Mouse (Mus musculus) right cerebral cortex, postnatal 14 days (tissue): Measurements from ENCODE around the gene Cdhr5.
"Not testable (repeated sequence)": the region's sequence is repeated elsewhere in the genome, so short reads cannot be mapped to it uniquely, and the experiment has no call there.

Experiments used
- DNase-seq: peaks from one replicate; pipeline ENCODE4 v3.0.0; 2022

Cdhr5 gene

GRCm38 (mm10) chr7:141277701-141278678 is 1.4 kb upstream of the Cdhr5 start:
- no peak for DNase-seq

- DNase-seq, result no peak
Observed at GRCm38 (mm10) chr7:141275356-141275755, 1.2 kb downstream of the Cdhr5 start.

- no peak for DNase-seq
Observed at GRCm38 (mm10) chr7:141270631-141271030, 6.0 kb downstream of the Cdhr5 start.

- DNase-seq, result no peak
Observed at GRCm38 (mm10) chr7:141269273-141269545, 7.4 kb downstream of the Cdhr5 start.

- DNase-seq, result no peak
Observed at GRCm38 (mm10) chr7:141268466-141269272, 7.9 kb downstream of the Cdhr5 start.

- DNase-seq, result no peak
Observed at GRCm38 (mm10) chr7:141265739-141266561, 10.6 kb downstream of the Cdhr5 start, which contains the start of gene Irf7. Gene Irf7, minus strand, starts transcription at chr7:141266481.

GRCm38 (mm10) chr7:141265411-141265738 is 11.2 kb downstream of the Cdhr5 start:
- no peak for DNase-seq

GRCm38 (mm10) chr7:141264761-141265410 is 11.7 kb downstream of the Cdhr5 start:
- no peak for DNase-seq

- no peak for DNase-seq
Observed at GRCm38 (mm10) chr7:141264041-141264700, 12.4 kb downstream of the Cdhr5 start.

GRCm38 (mm10) chr7:141263640-141264039 is 12.9 kb downstream of the Cdhr5 start:
- DNase-seq, result no peak

GRCm38 (mm10) chr7:141261480-141261879 is 15.1 kb downstream of the Cdhr5 start:
- no peak for DNase-seq

GRCm38 (mm10) chr7:141256159-141256558 is 20.4 kb downstream of the Cdhr5 start:
- DNase-seq, result no peak

GRCm38 (mm10) chr7:141250486-141250885 is 26.1 kb downstream of the Cdhr5 start:
- not testable (repeated sequence) for DNase-seq

GRCm38 (mm10) chr7:141231551-141231950 is 45.0 kb downstream of the Cdhr5 start:
- DNase-seq, result no peak

- DNase-seq, result no peak
Observed at GRCm38 (mm10) chr7:141231111-141231510, 45.5 kb downstream of the Cdhr5 start.

GRCm38 (mm10) chr7:141230570-141230969 is 46.0 kb downstream of the Cdhr5 start:
- no peak for DNase-seq

GRCm38 (mm10) chr7:141229702-141230101 is 46.9 kb downstream of the Cdhr5 start:
- DNase-seq, result no peak

- DNase-seq, result peak; percentile 92
Observed at GRCm38 (mm10) chr7:141228279-141229067, 48.1 kb downstream of the Cdhr5 start, which contains the start of gene Phrf1. Gene Phrf1, plus strand, starts transcription at chr7:141228784.

GRCm38 (mm10) chr7:141227796-141228195 is 48.8 kb downstream of the Cdhr5 start:
- DNase-seq, result no peak

GRCm38 (mm10) chr7:141226535-141226934 is 50.1 kb downstream of the Cdhr5 start:
- no peak for DNase-seq

- DNase-seq, result no peak
Observed at GRCm38 (mm10) chr7:141222696-141223215, 53.8 kb downstream of the Cdhr5 start.
